Mouse (Mus musculus): Measurements from ENCODE around the gene Pdlim7.

GRCm38 (mm10) chr13:55494257-55494656, 19.2 kb downstream of the Pdlim7 start:
- TF ChIP-seq CTCF (conservative IDR thresholded peaks at IDR 0.05; ENCODE audit: insufficient read depth, insufficient read length, low read depth, low read length) (no peak), POLR2A (IDR thresholded peaks at IDR 0.05; ENCODE audit: low read depth, low read length) (no peak)
